Mouse (Mus musculus) neural tube, embryonic 13.5 days (tissue): ENCODE measurements at regions not wholly inside any gene's neighbourhood (a gene's known extent, or its start where the extent isn't known, plus 50 kb on each side); places are given as distances from the start of the nearest gene placed in this dataset.
A peak's percentile ranks its signal among the peaks of the same experiment; 100 is the strongest.

Experiments used
- ATAC-seq: fragments of 200-750 bp; cut with Nextera tagmentation; 2 replicates; pipeline ENCODE4 v1.8.0; 2017; ENCODE audit warnings: low read depth, mild to moderate bottlenecking, moderate TSS enrichment, moderate library complexity
- H3K27ac ChIP-seq: fragments of 300-500 bp; sonication (generic); replicated peaks from 2 replicates; pipeline ENCODE4 v1.5.1; 2015; ENCODE audit warnings: moderate library complexity, mild to moderate bottlenecking, inconsistent platforms
- H3K27me3 ChIP-seq: fragments of 300-500 bp; sonication (generic); 2 replicates; pipeline ENCODE4 v1.6.1; 2015; ENCODE audit warnings: mild to moderate bottlenecking, inconsistent platforms
- H3K36me3 ChIP-seq: fragments of 300-500 bp; sonication (generic); 2 replicates; pipeline ENCODE4 v1.6.1; 2015; ENCODE audit warnings: mild to moderate bottlenecking, inconsistent platforms
- H3K4me1 ChIP-seq: fragments of 300-500 bp; sonication (generic); replicated peaks from 2 replicates; pipeline ENCODE4 v1.6.1; 2015; ENCODE audit warnings: inconsistent platforms
- H3K4me2 ChIP-seq: fragments of 300-500 bp; sonication (generic); 2 replicates; pipeline ENCODE4 v1.6.1; 2015; ENCODE audit warnings: inconsistent platforms, mild to moderate bottlenecking, moderate library complexity
- H3K4me3 ChIP-seq: fragments of 300-500 bp; sonication (generic); 2 replicates; pipeline ENCODE4 v1.5.1; 2015; ENCODE audit warnings: mild to moderate bottlenecking, inconsistent platforms
- H3K9ac ChIP-seq: fragments of 300-500 bp; sonication (generic); 2 replicates; pipeline ENCODE4 v1.6.1; 2015; ENCODE audit warnings: moderate library complexity, mild to moderate bottlenecking, inconsistent platforms
- H3K9me3 ChIP-seq: fragments of 300-500 bp; sonication (generic); 2 replicates; pipeline ENCODE4 v1.6.1; 2016; ENCODE audit warnings: inconsistent platforms
- WGBS: fragments of 180-500 bp; shearing (Covaris S2); methylation state at CpG from one replicate; pipeline ENCODE4 v1.1.7; 2015; 5-methylcytosine and 5-hydroxymethylcytosine counted together

DNA sequence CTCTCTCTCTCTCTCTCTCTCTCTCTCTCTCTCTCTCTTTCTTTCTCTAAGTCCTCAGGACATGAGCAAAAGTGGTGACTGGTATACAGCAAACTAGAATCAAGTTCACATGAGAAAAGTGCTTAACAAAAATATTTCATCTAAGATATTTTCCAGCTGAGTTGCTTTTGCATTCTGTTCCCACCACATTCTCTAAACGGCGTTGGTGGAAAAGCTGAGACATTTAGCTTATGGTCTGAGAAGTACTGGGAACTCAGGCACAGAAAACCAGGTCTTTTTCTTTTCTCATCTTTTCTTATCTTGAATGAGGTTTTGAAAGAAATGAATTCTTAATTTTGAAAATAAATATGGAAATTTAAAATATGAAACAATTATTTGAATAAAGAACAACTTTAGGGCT, 182.6 kb downstream of the Cetn3 start:
- no peak overlapping the region for H3K27ac ChIP-seq
- no peak for ATAC-seq
- H3K4me2 ChIP-seq = no peak overlapping the region
- WGBS = 86% methylated on average over 2 of the region's 2 CpGs
- no peak overlapping the region for H3K4me3 ChIP-seq
- H3K4me1 ChIP-seq = no peaks in the 10 kb centered on the region
- no peaks in the 10 kb centered on the region for H3K36me3 ChIP-seq
- H3K9me3 ChIP-seq = no peaks in the 10 kb centered on the region
- H3K9ac ChIP-seq = no peak overlapping the region
- H3K27me3 ChIP-seq = no peaks in the 10 kb centered on the region

DNA sequence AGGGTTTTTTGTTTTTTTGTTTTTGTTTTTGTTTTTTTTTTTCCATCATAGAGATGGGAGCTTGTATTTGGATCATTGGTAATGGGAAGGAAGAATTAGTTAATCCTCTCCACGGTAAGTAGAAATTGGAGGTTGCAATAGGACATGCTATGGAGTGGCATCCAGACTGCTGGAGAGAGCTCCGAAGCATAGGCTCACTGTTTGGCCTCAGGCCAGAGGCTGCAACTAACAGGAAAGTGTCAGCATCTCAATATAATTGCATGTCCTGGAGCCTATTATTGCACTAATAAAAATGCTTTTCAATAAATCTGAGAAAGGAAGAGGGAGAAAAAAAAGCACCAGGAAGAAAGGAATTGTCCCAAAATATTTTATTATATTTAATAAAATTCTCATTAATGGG, 193.0 kb downstream of the Cetn3 start:
- Histone ChIP-seq H3K9me3 (no peaks in the 10 kb centered on the region), H3K4me1 (no peaks in the 10 kb centered on the region), H3K27me3 (no peaks in the 10 kb centered on the region), H3K4me2 (no peak overlapping the region), H3K9ac (no peak overlapping the region), H3K36me3 (no peaks in the 10 kb centered on the region), H3K4me3 (no peak overlapping the region), H3K27ac (no peak overlapping the region)
- 54% methylated on average over 2 of the region's 2 CpGs for WGBS
- no peak for ATAC-seq

DNA sequence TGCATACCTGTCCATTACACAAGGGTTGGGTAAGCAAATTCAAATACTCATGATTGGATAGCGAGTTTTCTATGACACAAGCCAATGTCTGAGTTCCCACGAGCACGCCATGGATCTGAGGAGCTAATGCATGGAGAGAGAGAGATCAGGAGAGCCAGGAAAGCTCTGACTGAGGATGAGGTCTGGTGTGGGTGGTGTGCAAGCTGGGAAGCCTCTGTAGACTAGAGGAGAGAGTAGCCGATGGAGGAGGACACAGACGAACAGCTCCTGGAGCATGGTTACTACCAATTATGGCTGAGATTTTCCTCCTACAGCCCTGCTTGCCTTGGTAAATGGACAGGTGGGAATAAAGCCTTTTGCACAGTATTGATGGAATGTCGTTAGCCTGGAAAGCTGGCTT, 195.1 kb downstream of the Cetn3 start:
- no peak overlapping the region for H3K4me2 ChIP-seq
- no peaks in the 10 kb centered on the region for H3K36me3 ChIP-seq
- H3K4me3 ChIP-seq = no peak overlapping the region
- WGBS = 79% methylated on average over 6 of the region's 6 CpGs
- no peak overlapping the region for H3K9ac ChIP-seq
- H3K27me3 ChIP-seq = no peaks in the 10 kb centered on the region
- no peaks in the 10 kb centered on the region for H3K9me3 ChIP-seq
- no peak overlapping the region for H3K27ac ChIP-seq
- no peak for ATAC-seq
- H3K4me1 ChIP-seq = no peaks in the 10 kb centered on the region

DNA sequence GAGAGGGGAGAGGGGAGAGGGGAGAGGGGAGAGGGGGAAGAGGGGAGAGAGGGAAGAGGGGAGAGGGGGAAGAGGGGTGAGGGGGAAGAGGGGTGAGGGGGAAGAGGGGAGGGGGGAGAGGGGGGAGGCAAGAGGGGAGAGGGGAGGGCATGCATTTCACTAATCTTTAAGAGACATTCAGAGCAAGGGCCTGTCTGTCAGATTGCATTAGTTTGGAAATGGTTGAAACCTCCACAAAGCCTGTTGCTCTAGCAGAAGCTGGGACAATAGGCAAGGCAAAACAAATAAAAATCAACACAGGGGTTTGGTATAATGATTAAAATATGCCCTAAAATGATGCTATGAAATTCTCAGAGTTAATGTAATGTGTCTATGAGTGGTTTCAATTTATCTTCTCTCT, 196.4 kb downstream of the Cetn3 start:
- no peaks in the 10 kb centered on the region for H3K4me1 ChIP-seq
- H3K9ac ChIP-seq = no peak overlapping the region
- ATAC-seq = no peak
- no peak overlapping the region for H3K27ac ChIP-seq
- H3K27me3 ChIP-seq = no peaks in the 10 kb centered on the region
- no peaks in the 10 kb centered on the region for H3K36me3 ChIP-seq
- no peak overlapping the region for H3K4me2 ChIP-seq
- no peak overlapping the region for H3K4me3 ChIP-seq
- H3K9me3 ChIP-seq = no peaks in the 10 kb centered on the region

DNA sequence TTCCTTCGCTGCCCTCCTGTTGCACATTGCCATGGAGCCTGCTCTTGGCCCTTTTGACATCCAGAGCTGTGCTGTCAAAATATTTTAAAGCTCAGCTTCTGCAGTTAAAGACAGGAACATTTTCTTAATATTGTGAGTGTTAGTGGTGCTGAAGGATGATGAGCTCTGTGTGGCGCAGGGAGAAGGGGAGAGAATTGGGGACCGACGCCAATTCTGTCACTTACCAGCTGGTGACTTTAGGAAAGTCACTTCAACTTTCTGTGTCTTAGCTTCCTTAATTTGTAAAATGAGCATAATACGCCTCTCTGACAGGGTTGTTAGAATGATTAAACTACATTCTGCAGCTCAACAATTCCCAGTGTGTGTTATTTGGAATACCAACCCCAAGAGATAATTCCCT, 197.2 kb downstream of the Cetn3 start:
- Histone ChIP-seq H3K9me3 (no peaks in the 10 kb centered on the region), H3K36me3 (no peaks in the 10 kb centered on the region), H3K9ac (no peak overlapping the region), H3K27ac (no peak overlapping the region), H3K4me1 (no peaks in the 10 kb centered on the region), H3K27me3 (no peaks in the 10 kb centered on the region), H3K4me3 (no peak overlapping the region), H3K4me2 (no peak overlapping the region)
- ATAC-seq = no peak
- WGBS = 88% methylated on average over 5 of the region's 5 CpGs

DNA sequence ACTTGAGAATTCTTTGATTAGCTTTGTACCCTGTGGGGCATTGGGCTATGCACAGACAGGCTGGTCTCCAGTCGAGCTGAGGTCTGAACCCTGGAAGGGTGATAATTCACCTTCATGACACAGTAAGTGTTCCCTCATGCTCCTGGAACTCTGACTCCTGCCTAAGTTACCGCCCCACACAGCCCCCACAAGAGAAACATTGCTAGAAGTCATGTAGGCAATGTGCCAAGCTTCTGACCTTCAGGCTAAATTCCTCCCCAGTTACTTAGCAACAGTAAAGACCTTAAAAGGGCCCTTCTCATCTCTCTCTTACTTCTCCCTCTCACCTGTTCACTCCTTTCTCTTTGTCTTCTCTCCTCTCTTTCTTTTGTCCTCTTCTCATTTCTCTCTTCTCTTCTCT, 199.6 kb downstream of the Cetn3 start:
- H3K9me3 ChIP-seq = no peaks in the 10 kb centered on the region
- H3K9ac ChIP-seq = no peak overlapping the region
- no peaks in the 10 kb centered on the region for H3K36me3 ChIP-seq
- H3K4me3 ChIP-seq = no peak overlapping the region
- no peak overlapping the region for H3K27ac ChIP-seq
- WGBS = 24% methylated on average over 2 of the region's 2 CpGs
- H3K4me2 ChIP-seq = no peak overlapping the region
- H3K4me1 ChIP-seq = no peaks in the 10 kb centered on the region
- H3K27me3 ChIP-seq = no peaks in the 10 kb centered on the region
- no peak for ATAC-seq

DNA sequence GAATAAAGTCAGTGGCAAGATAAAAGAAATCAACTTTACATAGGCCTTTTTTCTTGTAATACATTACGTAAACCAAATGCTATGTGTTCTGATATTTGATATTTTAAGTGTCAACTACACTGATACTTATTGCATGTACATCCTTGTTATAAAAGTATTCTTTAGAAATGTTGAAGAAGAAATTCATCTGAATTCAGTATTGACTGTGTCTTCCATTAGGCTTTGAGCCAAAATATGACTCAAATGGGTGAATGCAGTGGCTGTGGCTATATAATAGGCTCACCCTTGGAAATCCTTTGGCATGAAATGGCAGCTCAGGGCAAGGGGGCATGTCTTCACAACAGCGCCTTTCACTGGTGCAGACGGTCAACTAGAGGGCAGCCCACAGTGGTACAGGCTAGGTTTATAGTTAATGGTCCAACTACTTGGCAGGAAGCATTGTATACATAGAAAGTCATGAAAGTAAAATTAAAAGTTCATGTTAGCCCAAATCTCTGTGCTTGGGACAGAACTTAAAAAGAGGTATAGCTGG, 217.9 kb downstream of the Cetn3 start:
- Histone ChIP-seq H3K9me3 (no peaks in the 10 kb centered on the region), H3K9ac (no peak overlapping the region), H3K27me3 (no peaks in the 10 kb centered on the region), H3K4me2 (no peak overlapping the region), H3K4me3 (no peak overlapping the region), H3K36me3 (no peaks in the 10 kb centered on the region), H3K4me1 (0 out of 2 replicates have a peak, but pooled peaks cover 3% of the 10 kb centered on the region), H3K27ac (no peak overlapping the region)
- WGBS = 59% methylated on average over 3 of the region's 3 CpGs
- peak; percentile 74; the same call in 1 of the 2 replicates for ATAC-seq

DNA sequence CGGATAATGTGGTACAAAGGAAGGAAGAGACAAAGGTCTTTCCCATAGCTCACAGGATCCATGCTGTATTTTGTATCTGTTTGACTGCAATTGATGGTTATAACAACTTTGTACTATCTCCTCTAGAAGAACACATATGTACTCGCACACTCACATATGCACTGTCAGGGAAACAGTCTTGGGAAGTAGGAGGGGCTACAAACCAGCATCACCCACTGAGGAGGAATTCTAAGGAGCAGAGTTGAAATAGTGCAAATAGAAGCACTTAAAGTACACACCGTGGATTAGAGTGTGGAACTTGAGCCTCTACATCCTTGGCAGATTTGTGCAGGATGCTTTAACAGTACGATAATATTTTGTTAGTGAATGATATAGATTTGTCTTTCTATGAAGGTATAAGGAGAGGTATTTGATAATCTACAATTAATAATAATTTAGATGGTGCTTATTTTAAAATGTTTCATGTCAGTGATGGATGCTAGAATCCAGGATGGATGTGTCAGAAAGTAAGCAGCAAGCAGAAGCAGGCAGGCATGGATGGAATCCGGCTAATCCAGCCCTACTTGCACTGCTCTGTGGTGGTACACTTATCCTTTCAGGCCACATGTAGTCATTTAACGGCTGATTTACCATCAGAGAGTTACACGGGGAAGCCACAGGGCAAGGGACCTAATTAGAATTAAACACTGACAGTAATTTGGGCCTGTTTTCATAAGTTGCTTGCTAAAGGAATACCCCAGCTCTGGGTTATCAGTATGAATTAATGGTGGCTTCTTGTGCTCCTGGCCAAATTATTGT, 223.3 kb downstream of the Cetn3 start:
- H3K9me3 ChIP-seq = no peaks in the 10 kb centered on the region
- 57% methylated on average over 7 of the region's 7 CpGs for whole genome bisulfite sequencing
- H3K4me1 ChIP-seq = 0 out of 2 replicates have a peak, but pooled peaks cover 5% of the 10 kb centered on the region
- H3K27me3 ChIP-seq = no peaks in the 10 kb centered on the region
- ATAC-seq = no peak
- no peaks in the 10 kb centered on the region for H3K36me3 ChIP-seq
- H3K4me2 ChIP-seq = no peak overlapping the region
- no peak overlapping the region for H3K9ac ChIP-seq
- no peak overlapping the region for H3K4me3 ChIP-seq
- no peak overlapping the region for H3K27ac ChIP-seq

DNA sequence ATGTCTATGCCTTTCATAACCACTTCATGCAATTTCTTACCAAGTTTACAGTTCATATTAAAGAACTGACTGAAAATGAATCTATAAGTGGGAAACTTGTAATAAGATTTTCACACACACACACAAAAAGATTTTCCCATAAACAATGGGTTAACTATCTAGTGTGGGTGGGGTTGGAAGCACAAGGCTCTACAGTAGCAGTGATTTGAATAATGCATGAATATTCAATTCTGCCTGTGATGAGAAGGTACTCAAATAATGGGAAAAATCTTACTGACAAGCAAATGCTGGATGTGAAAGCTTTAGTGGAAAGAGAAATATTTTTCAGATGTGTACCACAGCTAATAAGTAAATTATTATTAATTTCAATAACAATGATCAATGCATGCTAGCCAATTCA, 224.3 kb downstream of the Cetn3 start:
- 0 out of 2 replicates have a peak, but pooled peaks cover 3% of the 10 kb centered on the region for H3K4me1 ChIP-seq
- no peak for ATAC-seq
- H3K9me3 ChIP-seq = no peaks in the 10 kb centered on the region
- H3K36me3 ChIP-seq = no peaks in the 10 kb centered on the region
- no peak overlapping the region for H3K27ac ChIP-seq
- no peaks in the 10 kb centered on the region for H3K27me3 ChIP-seq
- H3K4me2 ChIP-seq = no peak overlapping the region
- H3K9ac ChIP-seq = no peak overlapping the region
- no peak overlapping the region for H3K4me3 ChIP-seq

DNA sequence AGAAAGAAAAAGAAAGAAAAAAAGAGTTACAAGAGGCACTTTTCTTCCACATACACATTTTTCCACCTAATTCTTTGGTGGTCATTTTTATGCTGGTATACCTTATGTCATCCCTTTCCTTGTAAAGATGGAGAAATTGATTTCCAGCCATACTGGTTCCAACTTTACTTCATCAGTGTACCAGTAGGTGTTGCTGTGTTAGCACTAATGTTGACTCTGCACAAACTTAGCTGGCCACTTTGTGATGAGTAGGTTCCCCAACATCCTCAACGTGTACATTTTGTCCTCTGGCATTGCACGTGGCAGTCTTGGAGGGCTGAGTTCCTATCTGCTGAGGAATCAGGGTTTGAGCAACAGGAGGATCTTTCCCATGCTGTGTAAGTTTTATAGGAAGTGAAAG, 256.7 kb downstream of the Cetn3 start:
- H3K27ac ChIP-seq = no peak overlapping the region
- no peaks in the 10 kb centered on the region for H3K27me3 ChIP-seq
- ATAC-seq = no peak
- H3K4me3 ChIP-seq = no peak overlapping the region
- no peaks in the 10 kb centered on the region for H3K36me3 ChIP-seq
- whole genome bisulfite sequencing = 52% methylated on average over 2 of the region's 2 CpGs
- H3K9me3 ChIP-seq = no peaks in the 10 kb centered on the region
- H3K4me1 ChIP-seq = no peaks in the 10 kb centered on the region
- no peak overlapping the region for H3K9ac ChIP-seq
- no peak overlapping the region for H3K4me2 ChIP-seq

DNA sequence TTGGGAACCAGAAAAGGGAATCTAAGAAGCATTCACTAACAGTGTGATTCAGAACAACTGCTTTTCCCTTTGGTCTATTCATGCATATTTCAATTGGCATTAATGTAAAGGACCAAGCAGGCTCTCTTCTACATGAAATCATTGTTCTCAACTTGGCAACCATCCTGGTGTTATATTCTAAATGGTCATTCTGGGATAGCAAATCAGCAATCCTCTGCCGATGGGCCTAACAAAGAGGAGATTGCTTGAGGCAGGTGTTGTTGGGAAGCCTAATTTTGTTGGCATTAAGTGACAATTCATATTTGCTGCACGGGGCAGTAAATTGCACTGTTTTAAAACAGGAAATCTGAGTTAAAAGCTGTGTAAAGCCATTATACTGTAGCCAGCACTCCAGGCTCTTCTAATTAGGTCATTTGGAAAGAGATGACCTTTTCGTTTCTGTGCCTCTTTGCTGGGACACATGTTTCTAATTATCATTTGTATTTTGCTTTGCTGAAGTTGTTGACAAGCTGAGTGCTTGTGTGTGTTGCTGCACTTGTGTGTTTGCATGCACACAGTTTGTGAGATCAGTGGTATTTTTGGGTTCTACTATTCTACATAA, 275.4 kb downstream of the Cetn3 start:
- H3K27me3 ChIP-seq = no peaks in the 10 kb centered on the region
- H3K27ac ChIP-seq = peak overlapping the region; percentile 42
- H3K4me2 ChIP-seq = no peak overlapping the region
- ATAC-seq = peak; percentile 63; the same call in 1 of the 2 replicates
- H3K4me3 ChIP-seq = no peak overlapping the region
- WGBS = 13% methylated on average over 3 of the region's 3 CpGs
- no peaks in the 10 kb centered on the region for H3K36me3 ChIP-seq
- H3K4me1 ChIP-seq = peaks cover 25% of the 10 kb centered on the region
- no peaks in the 10 kb centered on the region for H3K9me3 ChIP-seq
- H3K9ac ChIP-seq = no peak overlapping the region

DNA sequence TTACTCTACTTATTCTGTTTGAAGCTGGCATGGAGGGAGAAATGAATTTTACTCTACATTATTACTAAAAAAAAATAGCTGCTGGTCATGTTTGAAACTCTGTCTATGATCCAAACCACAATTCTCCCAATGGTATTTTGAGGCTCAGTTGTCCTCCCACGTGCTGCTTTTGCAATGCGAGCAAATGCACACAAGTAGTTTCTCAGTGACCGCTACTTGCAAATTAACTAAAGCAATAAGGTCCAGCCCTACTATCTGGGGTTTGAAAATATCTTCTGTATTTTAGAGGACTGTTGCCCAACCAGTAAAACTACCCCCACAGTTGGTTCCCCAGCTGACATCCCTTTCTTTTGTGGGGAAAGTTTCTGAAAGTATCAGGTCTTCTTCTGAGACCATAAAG, 276.0 kb downstream of the Cetn3 start:
- no peak overlapping the region for H3K27ac ChIP-seq
- no peaks in the 10 kb centered on the region for H3K27me3 ChIP-seq
- ATAC-seq = no peak
- no peak overlapping the region for H3K9ac ChIP-seq
- 69% methylated on average over 3 of the region's 3 CpGs for WGBS
- peaks cover 25% of the 10 kb centered on the region for H3K4me1 ChIP-seq
- H3K36me3 ChIP-seq = no peaks in the 10 kb centered on the region
- H3K4me2 ChIP-seq = no peak overlapping the region
- no peaks in the 10 kb centered on the region for H3K9me3 ChIP-seq
- no peak overlapping the region for H3K4me3 ChIP-seq
